24 mouse cellular contexts compared by ENCODE assay signal in genomic region chr3:144304924-144305323, GRCm38 (mm10).
A peak's percentile ranks its signal among the peaks of the same experiment; 100 is the strongest.
DNase-seq lines count a peak whose midpoint lies in the region; ATAC-seq lines count a peak whose summit lies in the region.
"Had no signal": no experiment of that assay in that cellular context is flagged by ENCODE, and none has a peak within 500 bp of the region (broad histone marks: within the 10 kb centered on the region; RNA-seq: fewer than 3 reads in every experiment).

No protein-coding gene starts in this region.

- H3K27me3 ChIP-seq in hindbrain, embryonic 16.5 days (replicated peaks; ENCODE audit: control insufficient read depth, insufficient read depth, low read length): no peaks in the 10 kb centered on the region
- H3K27me3 ChIP-seq in hindbrain, embryonic 11.5 days (ENCODE audit: control insufficient read depth, insufficient read depth, low read length): no peaks in the 10 kb centered on the region
- no peaks in the 10 kb centered on the region for H3K27me3 ChIP-seq in neural tube, embryonic 13.5 days
- H3K27me3 ChIP-seq in neural tube, embryonic 14.5 days (ENCODE audit: control insufficient read depth, insufficient read depth, low read length): no peaks in the 10 kb centered on the region
- H3K27me3 ChIP-seq: embryonic facial prominence, embryonic 12.5 days; limb, embryonic 15.5 days; megakaryocyte, embryonic 14.5 days; midbrain, embryonic 13.5 days; Patski had no signal

- no peaks in the 10 kb centered on the region for H3K36me3 ChIP-seq in hindbrain, embryonic 16.5 days (ENCODE audit: control insufficient read depth, insufficient read depth, low read length)
- no peaks in the 10 kb centered on the region for H3K36me3 ChIP-seq in hindbrain, embryonic 11.5 days (ENCODE audit: control insufficient read depth, insufficient read depth, low read length)
- H3K36me3 ChIP-seq in neural tube, embryonic 13.5 days: no peaks in the 10 kb centered on the region
- no peaks in the 10 kb centered on the region for H3K36me3 ChIP-seq in neural tube, embryonic 14.5 days (ENCODE audit: control insufficient read depth, insufficient read depth, low read length)
- H3K36me3 ChIP-seq: embryonic facial prominence, embryonic 12.5 days; heart, embryonic 10.5 days; limb, embryonic 15.5 days; midbrain, embryonic 13.5 days had no signal

- ATAC-seq in hindbrain, embryonic 16.5 days: 0 out of 2 replicates have a peak, but pooled peaks have one; percentile 58
- ATAC-seq in hindbrain, embryonic 11.5 days (ENCODE audit: low FRiP score): no peak
- ATAC-seq in neural tube, embryonic 13.5 days (ENCODE audit: low read depth): 0 out of 2 replicates have a peak, but pooled peaks have one; percentile 19
- peak; percentile 41; the same call in 1 of the 2 replicates for ATAC-seq in neural tube, embryonic 14.5 days (ENCODE audit: low read depth)
- ATAC-seq: midbrain, embryonic 13.5 days; Patski had no signal

- H3K4me1 ChIP-seq in hindbrain, embryonic 16.5 days (ENCODE audit: control insufficient read depth, insufficient read depth, low read depth, low read length): no peaks in the 10 kb centered on the region; the same call in 1 of the 2 replicates
- no peaks in the 10 kb centered on the region for H3K4me1 ChIP-seq in hindbrain, embryonic 11.5 days (replicated peaks; ENCODE audit: control insufficient read depth, insufficient read depth, low read length)
- H3K4me1 ChIP-seq in neural tube, embryonic 13.5 days (replicated peaks): peaks cover 11% of the 10 kb centered on the region
- 0 out of 2 replicates have a peak, but pooled peaks cover 3% of the 10 kb centered on the region for H3K4me1 ChIP-seq in neural tube, embryonic 14.5 days (ENCODE audit: control insufficient read depth, insufficient read depth, low read length)
- H3K4me1 ChIP-seq: embryonic facial prominence, embryonic 12.5 days; heart, embryonic 10.5 days; megakaryocyte, embryonic 14.5 days; midbrain, embryonic 13.5 days had no signal

- DNase-seq in hindbrain, embryonic 11.5 days (ENCODE audit: low spot score): no peak
- DNase-seq in neural tube, embryonic 10.5 days (ENCODE audit: extremely low spot score, low spot score): no peak
- no peak for DNase-seq in left cerebral cortex, adult 8-10 months (ENCODE audit: low spot score in 2 of 2)
- no peak for DNase-seq in urinary bladder, postnatal 36 days (ENCODE audit: low spot score in 2 of 2)
- DNase-seq: adrenal gland, adult 2 months; cerebellum, adult 11-12 months; cerebellum, postnatal 10 days; kidney, adult 11 months; kidney, postnatal 36 days; layer of hippocampus, adult 9-11 months; lung, embryonic 14.5 days; lung, postnatal 36 days; right cerebral cortex, postnatal 25 days; spleen, adult 18-20 months had no signal

- no peaks in the 10 kb centered on the region for H3K9me3 ChIP-seq in hindbrain, embryonic 16.5 days (ENCODE audit: control insufficient read depth, low read length)
- H3K9me3 ChIP-seq in hindbrain, embryonic 11.5 days (ENCODE audit: control insufficient read depth, low read length): no peaks in the 10 kb centered on the region
- H3K9me3 ChIP-seq in neural tube, embryonic 13.5 days: no peaks in the 10 kb centered on the region
- H3K9me3 ChIP-seq in neural tube, embryonic 14.5 days (ENCODE audit: control insufficient read depth, low read length): no peaks in the 10 kb centered on the region
- H3K9me3 ChIP-seq: embryonic facial prominence, embryonic 12.5 days; heart, embryonic 10.5 days; limb, embryonic 15.5 days; megakaryocyte, embryonic 14.5 days; midbrain, embryonic 13.5 days had no signal

- no peak overlapping the region for H3K4me3 ChIP-seq in hindbrain, embryonic 16.5 days (ENCODE audit: low read length)
- H3K4me3 ChIP-seq in hindbrain, embryonic 11.5 days (ENCODE audit: low read depth, low read length): no peak overlapping the region
- no peak overlapping the region for H3K4me3 ChIP-seq in neural tube, embryonic 13.5 days
- H3K4me3 ChIP-seq in neural tube, embryonic 14.5 days (ENCODE audit: low read depth, low read length): no peak overlapping the region
- H3K4me3 ChIP-seq: embryonic facial prominence, embryonic 12.5 days; heart, embryonic 10.5 days; limb, embryonic 15.5 days; megakaryocyte, embryonic 14.5 days; midbrain, embryonic 13.5 days had no signal

- WGBS in hindbrain, embryonic 16.5 days: 39% methylated on average over 4 of the region's 4 CpGs
- 56% methylated on average over 4 of the region's 4 CpGs for WGBS in hindbrain, embryonic 11.5 days
- WGBS in neural tube, embryonic 13.5 days: 13% methylated on average over 4 of the region's 4 CpGs
- 10% methylated on average over 4 of the region's 4 CpGs for WGBS in neural tube, embryonic 14.5 days

- no peak overlapping the region for H3K27ac ChIP-seq in hindbrain, embryonic 16.5 days (ENCODE audit: low read depth, low read length)
- no peak overlapping the region for H3K27ac ChIP-seq in hindbrain, embryonic 11.5 days (ENCODE audit: low read depth, low read length)
- 0 out of 2 replicates have a peak overlapping the region, but pooled peaks have one; percentile 9 for H3K27ac ChIP-seq in neural tube, embryonic 13.5 days (replicated peaks)
- H3K27ac ChIP-seq in neural tube, embryonic 14.5 days (ENCODE audit: low read depth, low read length): no peak overlapping the region
- H3K27ac ChIP-seq: embryonic facial prominence, embryonic 12.5 days; heart, embryonic 10.5 days; limb, embryonic 15.5 days; liver, embryonic 14.5 days; midbrain, embryonic 13.5 days had no signal

- no peak overlapping the region for H3K9ac ChIP-seq in hindbrain, embryonic 16.5 days (ENCODE audit: low read depth, low read length)
- H3K9ac ChIP-seq in hindbrain, embryonic 11.5 days (ENCODE audit: low read depth, low read length): no peak overlapping the region
- no peak overlapping the region for H3K9ac ChIP-seq in neural tube, embryonic 13.5 days
- no peak overlapping the region for H3K9ac ChIP-seq in neural tube, embryonic 14.5 days (replicated peaks; ENCODE audit: low read depth, low read length)
- H3K9ac ChIP-seq: embryonic facial prominence, embryonic 12.5 days; limb, embryonic 15.5 days; liver, embryonic 14.5 days; lung, embryonic 14.5 days; midbrain, embryonic 13.5 days had no signal

- no peak overlapping the region for H3K4me2 ChIP-seq in hindbrain, embryonic 16.5 days (ENCODE audit: low read length)
- H3K4me2 ChIP-seq in hindbrain, embryonic 11.5 days (replicated peaks; ENCODE audit: low read depth, low read length): no peak overlapping the region
- no peak overlapping the region for H3K4me2 ChIP-seq in neural tube, embryonic 13.5 days
- no peak overlapping the region for H3K4me2 ChIP-seq in neural tube, embryonic 14.5 days (ENCODE audit: low read depth, low read length)
- H3K4me2 ChIP-seq: embryonic facial prominence, embryonic 12.5 days; limb, embryonic 15.5 days; lung, embryonic 14.5 days; midbrain, embryonic 13.5 days had no signal
